Mouse (Mus musculus) CD4-positive helper T cell, adult 2 months (primary cell): ENCODE measurements around the gene Mafb.

Experiments used
- DNase-seq: peaks from one replicate; pipeline ENCODE4 v3.0.0-alpha.2; 2012; ENCODE audit warnings: low read depth, missing footprints, low spot score

The Mafb gene

GRCm38 (mm10) chr2:160364128-160364650, 2.7 kb downstream of the Mafb start:
- DNase-seq = no peak

- DNase-seq = no peak
These were observed 3.7 kb downstream of the Mafb start for GRCm38 (mm10) chr2:160363201-160363600.

GRCm38 (mm10) chr2:160361442-160362121, 5.3 kb downstream of the Mafb start:
- no peak for DNase-seq

DNA sequence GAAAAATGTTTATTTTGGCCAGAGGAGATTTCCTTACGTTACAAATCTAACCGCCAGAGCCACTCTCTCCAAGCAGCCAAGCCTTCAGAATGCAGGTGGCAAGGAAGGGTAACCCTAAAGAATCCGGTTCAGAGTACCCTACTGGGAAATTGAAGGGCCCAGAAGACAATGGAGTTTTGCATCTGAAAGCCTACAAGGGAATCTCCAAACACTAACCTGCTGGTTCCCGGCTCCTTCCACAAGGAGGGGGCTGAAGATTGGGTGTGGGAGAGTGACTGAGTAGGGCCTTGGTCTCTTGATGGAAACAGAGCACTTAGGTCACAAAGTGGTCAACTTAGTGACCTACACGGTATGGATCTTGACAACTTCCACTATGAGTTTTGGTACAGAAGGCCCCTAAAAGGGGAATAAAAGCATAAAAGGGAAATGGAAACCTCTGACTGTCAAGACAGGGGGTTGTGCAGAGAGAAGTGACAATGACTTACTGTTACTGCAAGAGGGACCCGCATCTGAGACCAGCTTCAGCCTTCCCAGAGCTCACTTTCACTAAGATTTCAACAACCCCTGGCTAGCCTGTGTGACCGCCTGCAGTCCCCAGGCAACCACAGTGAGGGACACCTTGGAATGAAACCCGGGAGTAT, 6.5 kb downstream of the Mafb start:
- DNase-seq = no peak

GRCm38 (mm10) chr2:160358896-160359295, 8.0 kb downstream of the Mafb start:
- no peak for DNase-seq

- DNase-seq = no peak
These were observed 9.4 kb downstream of the Mafb start for GRCm38 (mm10) chr2:160357442-160357841.

DNA sequence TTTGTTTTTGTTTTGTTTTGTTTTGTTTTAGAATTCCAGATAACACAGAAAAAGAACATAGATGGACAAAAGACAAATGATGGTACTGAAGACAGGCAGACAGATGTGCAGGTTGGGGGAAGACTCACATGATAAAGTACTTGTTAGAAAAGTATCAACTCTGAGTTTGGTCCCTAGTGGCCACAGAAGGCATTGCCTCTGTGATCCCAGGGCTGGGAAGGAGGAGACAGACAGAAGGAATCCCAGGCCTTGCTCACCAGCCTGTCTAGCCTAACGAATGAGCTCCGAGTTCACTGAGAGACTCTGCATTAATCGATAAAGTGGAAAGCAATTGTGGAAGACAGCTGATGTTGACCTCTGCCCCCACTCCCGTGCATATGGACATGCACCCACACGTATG, 10.7 kb downstream of the Mafb start:
- no peak for DNase-seq

- no peak for DNase-seq
These were observed 12.5 kb downstream of the Mafb start for GRCm38 (mm10) chr2:160354319-160354718.

DNA sequence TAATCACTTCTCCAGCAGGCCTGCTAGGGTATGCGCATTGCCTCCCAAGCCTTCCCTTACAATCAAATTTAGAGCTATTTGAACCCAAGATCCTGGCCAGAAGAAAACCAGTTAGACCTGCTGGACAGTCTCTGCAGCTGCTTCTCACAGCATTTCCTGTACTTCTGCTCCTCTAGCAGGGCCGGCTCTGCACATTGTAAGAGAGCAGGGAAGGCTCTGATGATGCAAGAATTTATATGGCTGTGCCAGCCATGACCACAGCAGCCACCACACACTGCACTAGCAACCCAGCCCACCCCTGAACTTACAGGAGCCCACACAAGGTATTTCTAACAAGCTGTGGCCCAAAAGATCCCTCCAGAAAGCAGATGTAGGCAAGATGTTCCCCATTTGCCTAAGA, 13.3 kb downstream of the Mafb start:
- DNase-seq = no peak

DNA sequence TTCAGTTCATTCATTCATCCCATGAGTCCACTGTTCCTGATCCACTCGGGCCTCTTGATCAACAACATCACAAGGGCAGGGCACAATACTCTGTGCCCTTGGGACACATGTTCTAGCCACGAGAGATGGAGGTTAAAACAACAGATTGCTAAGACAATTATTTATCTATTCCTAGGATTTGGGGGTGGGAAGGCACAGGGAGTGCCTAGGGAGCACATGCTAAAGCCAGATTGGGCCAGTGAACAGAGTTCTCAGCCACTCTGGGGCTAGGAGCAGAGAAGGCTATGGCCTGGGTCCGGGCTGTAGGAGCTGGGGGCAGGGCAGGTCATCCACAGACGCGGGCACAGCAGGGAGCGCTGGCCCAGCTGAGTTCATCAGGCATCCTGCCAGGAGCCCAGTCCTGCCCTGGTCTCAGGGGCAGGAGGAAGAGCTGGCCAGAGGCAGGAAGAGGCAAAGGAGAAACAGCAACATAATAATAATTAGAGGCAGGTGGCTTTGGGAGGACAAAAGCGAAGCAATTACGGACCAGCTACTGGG, 15.8 kb downstream of the Mafb start:
- no peak for DNase-seq

GRCm38 (mm10) chr2:160349578-160349977, 17.3 kb downstream of the Mafb start:
- DNase-seq = no peak

GRCm38 (mm10) chr2:160348796-160349195, 18.1 kb downstream of the Mafb start:
- no peak for DNase-seq

DNA sequence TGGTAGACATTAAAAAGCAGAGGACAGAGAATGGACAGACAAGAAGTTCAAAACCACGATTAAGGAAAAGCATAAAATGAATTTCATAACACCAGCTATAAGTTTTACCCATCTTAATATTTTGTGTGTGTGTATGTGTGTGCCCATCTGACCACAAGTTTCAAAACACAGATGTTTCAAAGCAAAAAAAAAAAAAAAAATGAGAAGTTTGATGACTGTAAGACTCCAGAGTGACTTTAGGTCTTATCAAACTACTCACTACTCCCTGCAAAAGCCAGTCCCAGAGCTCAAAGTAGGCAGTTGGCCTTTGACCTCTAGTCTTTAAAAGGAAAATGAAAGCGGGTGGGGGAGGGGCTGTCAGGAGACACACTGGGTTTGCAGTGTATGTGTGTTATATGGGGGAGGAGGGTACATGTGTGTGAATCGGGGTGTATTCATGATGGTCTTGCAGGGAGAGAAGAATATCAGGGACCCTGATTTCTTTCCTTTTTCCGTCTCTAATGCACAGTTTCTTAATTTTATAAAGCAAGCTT, 18.7 kb downstream of the Mafb start:
- no peak for DNase-seq

DNA sequence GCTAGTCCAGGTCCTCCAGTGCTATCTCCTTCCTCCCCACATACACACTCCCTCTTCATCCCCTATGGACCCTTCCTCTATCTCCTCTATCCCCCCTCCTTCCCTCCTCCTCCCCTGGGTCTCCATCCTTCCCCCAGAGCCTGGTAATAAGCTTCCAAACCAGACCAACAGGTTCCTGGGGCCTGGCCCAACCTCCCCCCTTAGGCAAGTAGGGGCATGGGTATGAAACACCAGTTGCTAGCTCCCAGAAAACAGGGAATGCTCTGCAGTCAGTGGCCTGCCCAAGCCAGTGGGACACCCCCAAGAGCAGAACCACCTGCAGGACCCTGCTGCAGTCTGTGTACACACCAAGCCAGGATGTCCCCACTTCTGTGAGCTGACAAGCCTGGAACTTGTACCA, 21.2 kb downstream of the Mafb start:
- no peak for DNase-seq

- DNase-seq = no peak
These were observed 26.7 kb downstream of the Mafb start for GRCm38 (mm10) chr2:160340121-160340520.

- DNase-seq = no peak
These were observed 27.3 kb downstream of the Mafb start for GRCm38 (mm10) chr2:160339595-160339994.

DNA sequence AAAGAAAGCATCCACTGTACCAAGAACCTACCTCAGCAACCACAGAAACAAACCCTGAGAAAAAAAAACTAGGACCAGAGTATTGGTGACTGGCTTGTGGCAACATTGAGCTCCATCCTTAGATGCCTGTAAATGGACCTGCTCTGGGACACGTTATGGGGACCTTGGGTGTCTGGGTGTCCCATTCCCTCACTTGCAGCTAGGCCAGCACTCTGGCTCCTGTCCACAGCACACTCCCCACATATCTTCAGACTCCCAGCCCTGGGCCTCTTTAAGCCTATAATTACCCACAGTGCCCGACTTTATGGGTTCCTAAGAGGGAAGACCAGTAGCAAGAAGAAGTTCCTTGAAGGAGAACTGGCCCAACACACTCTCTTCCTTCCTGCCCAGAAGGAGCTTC, 30.8 kb downstream of the Mafb start:
- no peak for DNase-seq

DNA sequence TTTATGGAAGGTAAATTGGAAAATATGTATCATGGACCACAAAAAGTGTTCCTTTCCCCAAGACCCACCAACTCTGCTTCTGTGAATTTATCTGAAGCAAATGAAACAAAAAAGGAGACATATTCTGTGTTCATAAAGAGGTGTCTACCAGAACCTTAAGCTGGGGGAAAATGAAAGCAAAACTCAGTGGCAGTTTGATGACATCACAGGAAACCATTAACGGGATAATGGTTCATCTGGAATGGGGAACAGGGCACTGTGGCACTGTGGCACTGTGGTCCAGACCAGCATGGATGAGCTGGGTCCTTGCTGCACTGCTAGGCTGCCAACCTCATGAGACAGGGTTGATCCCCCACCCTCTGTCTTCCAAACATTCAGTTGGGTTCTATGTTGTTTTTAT, 31.8 kb downstream of the Mafb start:
- DNase-seq = peak; percentile 20

DNA sequence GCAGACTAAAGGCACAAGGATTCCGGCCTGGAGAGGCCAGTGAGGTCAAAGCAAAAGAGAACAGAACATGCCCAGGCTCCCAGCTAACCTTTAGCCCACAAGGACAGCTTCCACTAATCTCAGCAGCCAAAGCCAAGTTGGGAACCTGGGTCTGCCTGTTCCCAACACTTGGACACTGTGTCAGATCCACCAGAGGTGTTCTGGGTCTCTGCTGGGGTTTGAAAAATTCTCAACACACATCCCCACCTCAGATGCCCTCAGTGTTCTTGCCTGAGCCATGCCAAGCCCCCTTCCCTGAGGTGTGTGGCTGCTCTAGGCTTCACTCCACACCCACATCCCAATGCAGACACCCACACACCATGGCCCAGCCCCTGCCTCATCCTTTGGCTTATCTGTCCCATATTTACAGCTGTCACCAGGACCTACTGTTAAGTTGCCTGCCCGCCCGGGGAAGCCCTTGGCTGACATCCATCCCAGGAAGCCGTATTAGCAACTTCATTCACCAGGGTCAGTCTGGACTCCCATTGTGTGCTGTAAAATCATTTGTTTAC, 32.7 kb downstream of the Mafb start, which contains the start of gene Gm826:
Gene Gm826, minus strand, starts transcription at position 52 of the 551 bp plus-strand sequence.
- no peak for DNase-seq

DNA sequence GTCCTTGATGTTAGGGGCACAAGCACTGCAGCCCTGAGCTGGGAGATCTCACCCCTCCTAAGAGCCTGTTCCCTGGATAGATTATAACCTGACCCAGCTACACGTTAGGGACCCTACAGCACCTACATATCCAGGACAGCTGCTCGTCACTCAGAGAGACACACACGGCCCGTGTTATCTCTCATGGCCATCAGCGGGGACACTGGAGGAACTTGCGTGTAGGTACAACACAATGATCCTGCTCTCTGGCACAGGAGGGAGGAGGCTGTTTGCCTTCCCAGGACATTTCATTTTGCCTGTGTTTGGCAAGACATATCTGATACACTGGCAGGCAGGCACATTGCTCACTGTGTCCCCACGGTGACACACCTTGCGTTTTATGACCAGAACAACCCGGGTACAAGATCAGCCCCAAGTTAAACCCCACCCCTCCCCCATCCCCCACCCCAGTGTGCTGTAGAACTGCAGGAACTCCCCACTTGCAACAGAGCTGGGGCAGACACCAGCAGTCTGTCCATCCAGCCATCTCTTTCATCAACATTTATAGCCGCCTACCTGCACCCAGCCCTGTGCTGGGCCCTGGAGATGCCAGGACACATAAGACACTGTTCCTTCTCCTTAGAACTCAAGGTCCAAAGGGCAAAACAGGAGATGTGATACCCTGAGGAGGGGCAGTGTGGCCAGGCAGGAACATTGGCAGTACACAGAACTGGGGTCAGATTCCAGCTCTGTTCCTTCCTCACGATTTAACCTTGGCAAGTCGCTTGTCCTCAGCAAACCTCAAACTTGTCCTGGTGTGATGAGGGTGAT, 34.1 kb downstream of the Mafb start:
- DNase-seq = no peak

GRCm38 (mm10) chr2:160328886-160329285, 38.0 kb downstream of the Mafb start:
- no peak for DNase-seq
